Mouse (Mus musculus): ENCODE measurements around the gene Mark3. TPM values are rescaled to one million over a fixed set of nuclear protein-coding genes. Genes with fewer than 3 reads are reported as not detected.

Gene Mark3
- total and polyA plus RNA-seq, 3 experiments = 43.9 to 71.6 TPM; not detected in 1

DNA sequence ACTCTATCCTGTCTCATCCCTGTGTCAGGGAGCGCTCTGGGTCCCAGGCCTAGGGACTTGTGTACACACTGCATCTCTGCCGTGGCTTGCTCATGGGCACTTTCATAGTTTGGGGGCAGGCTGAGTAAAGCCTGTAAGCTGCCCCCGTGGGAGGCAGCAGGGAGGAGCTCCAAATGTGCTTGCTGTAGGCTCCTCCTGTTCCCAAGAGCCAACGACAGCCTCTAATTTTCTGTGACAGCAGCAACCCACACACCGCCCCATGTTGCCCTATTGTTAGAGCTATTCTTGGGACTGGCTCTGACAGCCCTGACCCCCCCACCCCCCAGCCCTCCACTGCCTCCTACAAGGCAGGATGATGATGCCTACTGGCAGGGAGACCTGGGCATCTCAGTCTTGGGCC is 107.7 kb downstream of the Mark3 start:
- no peak overlapping the region for H3K9ac ChIP-seq (ENCODE audit: control insufficient read depth, low read depth, low read length, poor library complexity, severe bottlenecking)
- 0 out of 4 replicates have a peak, but pooled peaks cover 0 to under 1% of the 10 kb centered on the region in 2 experiments for H3K4me1 ChIP-seq (ENCODE audit: control insufficient read depth in 1 of 2, insufficient read depth in 2 of 2, low read length in 2 of 2)
- H3K27ac ChIP-seq (ENCODE audit: control insufficient read depth, low read depth, low read length) = no peak overlapping the region
- no peaks in the 10 kb centered on the region for H3K27me3 ChIP-seq (ENCODE audit: control insufficient read depth in 1 of 2, insufficient read depth in 2 of 2, low read length in 2 of 2)
- H3K79me2 ChIP-seq (ENCODE audit: control insufficient read depth, insufficient read depth, low read length, poor library complexity) = peaks cover 25% of the 10 kb centered on the region
- H3K9me3 ChIP-seq (replicated peaks; ENCODE audit: insufficient read depth, low read length) = no peaks in the 10 kb centered on the region
- H3K36me3 ChIP-seq (ENCODE audit: control insufficient read depth in 1 of 2, insufficient read depth in 2 of 2, low read length in 2 of 2) = no peaks in the 10 kb centered on the region; a peak in 1 of 4 replicates
- no peak for DNase-seq (ENCODE audit: low read depth, low spot score)
- H3K4me3 ChIP-seq (ENCODE audit: control insufficient read depth in 1 of 2, insufficient read depth in 1 of 2, low read depth in 2 of 2, low read length in 2 of 2) = no peak overlapping the region
- TF ChIP-seq MAFK (IDR thresholded peaks at IDR 0.05; ENCODE audit: borderline replicate concordance, low read depth, low read length) (no peak), KAT2A (conservative IDR thresholded peaks at IDR 0.05; ENCODE audit: low read depth, low read length) (no peak), MYC (IDR thresholded peaks at IDR 0.05; ENCODE audit: low read depth, low read length) (no peak), BHLHE40 (IDR thresholded peaks at IDR 0.05; ENCODE audit: borderline replicate concordance, low read depth, low read length) (no peak), ETS1 (IDR thresholded peaks at IDR 0.05; ENCODE audit: low read depth, low read length) (no peak), ZKSCAN1 (IDR thresholded peaks at IDR 0.05; ENCODE audit: low read depth, low read length) (no peak), MEF2A (IDR thresholded peaks at IDR 0.05; ENCODE audit: extremely low read depth, insufficient replicate concordance, low read depth, low read length, poor library complexity, severe bottlenecking) (no peak), MAX (IDR thresholded peaks at IDR 0.05; ENCODE audit: low read length) (no peak), MXI1 (IDR thresholded peaks at IDR 0.05; ENCODE audit: low read depth, low read length) (no peak), POLR2AphosphoS5 (IDR thresholded peaks at IDR 0.05; ENCODE audit: borderline replicate concordance, low read depth, low read length) (no peak), NRF1 (IDR thresholded peaks at IDR 0.05; ENCODE audit: insufficient read depth, low read depth, low read length, poor library complexity, severe bottlenecking) (no peak), CHD1 (IDR thresholded peaks at IDR 0.05; ENCODE audit: low read depth, low read length) (no peak), TBP (IDR thresholded peaks at IDR 0.05; ENCODE audit: low read depth, low read length) (no peak), EP300 (IDR thresholded peaks at IDR 0.05; ENCODE audit: low read depth in 1 of 2, low read length in 2 of 2) (no peak)

DNA sequence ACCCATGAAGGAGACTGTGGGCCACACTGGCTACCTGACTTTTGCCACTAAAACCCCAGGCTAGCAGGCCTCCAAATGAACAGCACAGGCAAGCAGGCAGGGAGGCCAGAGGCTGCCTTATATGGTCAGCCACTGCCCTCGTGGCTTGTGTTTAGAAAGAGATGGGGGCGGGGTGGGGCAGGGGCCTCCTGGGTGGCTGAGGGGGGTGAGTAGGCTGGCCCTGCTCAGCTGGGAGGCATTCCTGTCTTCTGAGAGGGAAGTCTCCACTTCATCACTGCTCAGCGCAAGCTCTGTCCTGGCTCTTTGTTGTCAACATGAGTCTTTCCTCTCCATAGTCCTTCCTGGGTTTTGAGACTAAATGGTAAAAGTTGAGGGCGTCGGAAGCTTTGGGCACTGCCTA is 108.5 kb downstream of the Mark3 start:
- H3K9ac ChIP-seq (ENCODE audit: control insufficient read depth, low read depth, low read length, poor library complexity, severe bottlenecking) = no peak overlapping the region
- H3K9me3 ChIP-seq (replicated peaks; ENCODE audit: insufficient read depth, low read length) = no peaks in the 10 kb centered on the region
- H3K79me2 ChIP-seq (ENCODE audit: control insufficient read depth, insufficient read depth, low read length, poor library complexity) = peaks cover 22% of the 10 kb centered on the region
- no peak overlapping the region for H3K4me3 ChIP-seq (ENCODE audit: control insufficient read depth in 1 of 2, insufficient read depth in 1 of 2, low read depth in 2 of 2, low read length in 2 of 2)
- H3K4me1 ChIP-seq (ENCODE audit: control insufficient read depth in 1 of 2, insufficient read depth in 2 of 2, low read length in 2 of 2) = no peaks in the 10 kb centered on the region
- TF ChIP-seq TBP (IDR thresholded peaks at IDR 0.05; ENCODE audit: low read depth, low read length) = no peak
- TF ChIP-seq MEF2A (IDR thresholded peaks at IDR 0.05; ENCODE audit: extremely low read depth, insufficient replicate concordance, low read depth, low read length, poor library complexity, severe bottlenecking) = no peak
- TF ChIP-seq MXI1 (IDR thresholded peaks at IDR 0.05; ENCODE audit: low read depth, low read length) = no peak
- TF ChIP-seq NELFE (IDR thresholded peaks at IDR 0.05; ENCODE audit: low read depth, low read length) = no peak
- TF ChIP-seq CTCF (IDR thresholded peaks at IDR 0.05 in 2 of 3, conservative IDR thresholded peaks at IDR 0.05 in 1 of 3; ENCODE audit: control insufficient read depth in 1 of 3, insufficient read depth in 1 of 3, low read depth in 2 of 3, low read length in 3 of 3, poor library complexity in 1 of 3, severe bottlenecking in 1 of 3) = no peak
- no peak for TF ChIP-seq MYC (IDR thresholded peaks at IDR 0.05; ENCODE audit: low read depth, low read length)
- no peak for DNase-seq (ENCODE audit: low read depth, low spot score)
- no peaks in the 10 kb centered on the region for H3K27me3 ChIP-seq (ENCODE audit: control insufficient read depth in 1 of 2, insufficient read depth in 2 of 2, low read length in 2 of 2)
- no peaks in the 10 kb centered on the region for H3K36me3 ChIP-seq (ENCODE audit: control insufficient read depth in 1 of 2, insufficient read depth in 2 of 2, low read length in 2 of 2)
- H3K27ac ChIP-seq (ENCODE audit: control insufficient read depth, low read depth, low read length) = no peak overlapping the region
